Mouse (Mus musculus): ENCODE measurements at regions not wholly inside any gene's neighbourhood (a gene's known extent, or its start where the extent isn't known, plus 50 kb on each side); places are given as distances from the start of the nearest gene placed in this dataset.

- H3K36me3 ChIP-seq (ENCODE audit: control insufficient read depth, insufficient read depth), result no peaks in the 10 kb centered on the region
- H3K9ac ChIP-seq (ENCODE audit: low read depth, low read length), result no peak overlapping the region
- WGBS (ENCODE audit: insufficient replicate concordance), result 32% methylated on average over 4 of the region's 4 CpGs
- no peak overlapping the region for H3K27ac ChIP-seq (ENCODE audit: low read length)
- no peak for ATAC-seq (ENCODE audit: low read depth)
- H3K4me2 ChIP-seq (ENCODE audit: low read depth, low read length), result no peak overlapping the region
- no peaks in the 10 kb centered on the region for H3K27me3 ChIP-seq (ENCODE audit: control insufficient read depth, insufficient read depth, low read depth, low read length)
- H3K4me3 ChIP-seq (ENCODE audit: low read depth, low read length), result no peak overlapping the region
- no peaks in the 10 kb centered on the region; the same call in 1 of the 2 replicates for H3K4me1 ChIP-seq (ENCODE audit: control insufficient read depth, low read depth, low read length)
- H3K9me3 ChIP-seq (replicated peaks; ENCODE audit: control insufficient read depth, low read length), result no peaks in the 10 kb centered on the region
Observed at GRCm38 (mm10) chr14:100415099-100415498, 130.6 kb upstream of the Klf12 start.

DNA sequence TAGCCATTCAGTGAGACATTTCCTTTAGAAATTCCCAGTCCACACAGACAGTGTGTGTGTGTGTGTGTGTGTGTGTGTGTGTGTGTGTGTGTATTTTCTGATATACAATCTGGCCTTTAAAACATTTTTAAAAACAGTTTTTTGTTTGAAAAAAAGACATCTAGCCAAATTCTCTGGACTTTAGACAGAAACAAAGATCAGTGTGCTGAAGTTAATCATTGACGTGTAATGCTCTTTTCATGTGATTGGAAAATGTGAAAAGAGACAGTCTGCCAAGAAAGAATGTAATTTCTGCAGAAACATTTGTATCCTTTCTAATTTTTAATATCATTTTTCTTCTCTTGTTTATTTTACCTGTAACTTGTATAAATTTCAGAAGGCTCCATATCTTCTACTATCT is 127.7 kb upstream of the Klf12 start:
- no peak for ATAC-seq (ENCODE audit: low read depth)
- Histone ChIP-seq H3K4me1 (ENCODE audit: control insufficient read depth, low read depth, low read length) (no peaks in the 10 kb centered on the region; the same call in 1 of the 2 replicates), H3K9ac (ENCODE audit: low read depth, low read length) (no peak overlapping the region), H3K4me2 (ENCODE audit: low read depth, low read length) (no peak overlapping the region), H3K9me3 (replicated peaks; ENCODE audit: control insufficient read depth, low read length) (no peaks in the 10 kb centered on the region), H3K4me3 (ENCODE audit: low read depth, low read length) (no peak overlapping the region), H3K36me3 (ENCODE audit: control insufficient read depth, insufficient read depth) (no peaks in the 10 kb centered on the region), H3K27ac (ENCODE audit: low read length) (no peak overlapping the region), H3K27me3 (ENCODE audit: control insufficient read depth, insufficient read depth, low read depth, low read length) (no peaks in the 10 kb centered on the region)
- 54% methylated on average over 1 of the region's 1 CpGs for WGBS (ENCODE audit: insufficient replicate concordance)

DNA sequence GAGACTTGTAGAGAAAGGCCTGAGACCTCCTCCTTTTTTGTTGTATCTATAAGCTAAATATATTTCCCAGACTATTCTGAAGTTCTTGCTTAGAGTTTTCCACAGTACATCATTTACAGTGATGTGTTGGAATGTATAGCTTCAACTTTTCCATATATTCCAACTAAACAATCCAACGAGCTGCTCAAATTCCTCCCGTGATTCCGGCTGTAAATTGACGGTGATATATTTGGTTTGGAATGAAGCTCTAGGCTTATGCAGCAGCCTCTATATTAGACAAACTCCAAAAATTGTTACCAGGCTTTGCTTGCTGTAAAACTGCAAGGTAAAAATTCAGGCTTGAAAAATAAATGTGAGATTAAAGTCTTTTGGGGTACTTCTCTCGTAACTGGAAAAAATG is 112.7 kb upstream of the Klf12 start:
- no peak overlapping the region for H3K27ac ChIP-seq (ENCODE audit: low read length)
- no peaks in the 10 kb centered on the region for H3K36me3 ChIP-seq (ENCODE audit: control insufficient read depth, insufficient read depth)
- H3K27me3 ChIP-seq (ENCODE audit: control insufficient read depth, insufficient read depth, low read depth, low read length), result no peaks in the 10 kb centered on the region
- no peaks in the 10 kb centered on the region for H3K4me1 ChIP-seq (ENCODE audit: control insufficient read depth, low read depth, low read length)
- no peak overlapping the region for H3K4me2 ChIP-seq (ENCODE audit: low read depth, low read length)
- WGBS (ENCODE audit: insufficient replicate concordance), result 81% methylated on average over 5 of the region's 5 CpGs
- no peak overlapping the region for H3K9ac ChIP-seq (ENCODE audit: low read depth, low read length)
- no peak overlapping the region for H3K4me3 ChIP-seq (ENCODE audit: low read depth, low read length)
- ATAC-seq (ENCODE audit: low read depth), result no peak
- no peaks in the 10 kb centered on the region for H3K9me3 ChIP-seq (replicated peaks; ENCODE audit: control insufficient read depth, low read length)

DNA sequence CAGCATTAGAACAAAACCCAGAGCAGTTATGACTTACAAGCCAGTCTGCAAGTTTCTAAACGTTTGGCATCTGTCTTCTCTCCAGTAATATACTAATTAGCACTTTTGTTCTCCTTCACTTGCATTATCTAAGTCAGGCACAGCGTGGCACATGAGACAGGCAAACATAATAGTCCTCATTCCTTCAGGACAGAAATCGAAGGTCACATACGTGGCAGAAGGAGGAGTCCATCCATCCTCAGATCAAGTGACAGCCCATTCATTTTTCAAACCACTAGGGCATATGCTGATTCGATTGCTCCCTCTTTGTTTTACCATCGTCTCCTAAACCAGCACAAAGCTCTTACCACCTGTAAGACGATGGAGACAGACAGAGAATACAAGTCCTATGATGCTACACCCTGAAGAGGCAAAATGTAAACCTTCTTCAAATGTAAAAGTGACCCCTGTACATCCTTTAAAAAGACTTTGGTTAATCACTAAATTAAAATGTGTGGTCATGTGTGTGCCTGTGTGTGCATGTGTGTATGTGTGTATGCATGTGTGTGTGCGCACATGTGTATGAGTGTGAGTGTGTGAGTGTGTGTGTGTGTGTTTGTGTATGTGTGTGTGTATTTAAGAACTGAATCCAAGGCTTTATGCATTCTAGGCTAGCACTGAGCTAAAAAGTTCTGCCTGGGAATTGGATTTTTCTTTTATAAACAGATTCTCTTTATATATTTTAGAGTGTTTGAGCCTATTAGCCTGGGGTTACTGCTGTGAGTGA is 90.9 kb upstream of the Klf12 start:
- no peaks in the 10 kb centered on the region for H3K4me1 ChIP-seq (ENCODE audit: control insufficient read depth, low read depth, low read length)
- H3K9me3 ChIP-seq (replicated peaks; ENCODE audit: control insufficient read depth, low read length), result no peaks in the 10 kb centered on the region
- H3K27me3 ChIP-seq (ENCODE audit: control insufficient read depth, insufficient read depth, low read depth, low read length), result no peaks in the 10 kb centered on the region
- 55% methylated on average over 8 of the region's 8 CpGs for WGBS (ENCODE audit: insufficient replicate concordance)
- H3K9ac ChIP-seq (ENCODE audit: low read depth, low read length), result no peak overlapping the region
- H3K4me3 ChIP-seq (ENCODE audit: low read depth, low read length), result no peak overlapping the region
- H3K4me2 ChIP-seq (ENCODE audit: low read depth, low read length), result no peak overlapping the region
- H3K27ac ChIP-seq (ENCODE audit: low read length), result no peak overlapping the region
- H3K36me3 ChIP-seq (ENCODE audit: control insufficient read depth, insufficient read depth), result no peaks in the 10 kb centered on the region
- no peak for ATAC-seq (ENCODE audit: low read depth)

- no peak for ATAC-seq (ENCODE audit: low read depth)
- no peaks in the 10 kb centered on the region for H3K4me1 ChIP-seq (ENCODE audit: control insufficient read depth, low read depth, low read length)
- 71% methylated on average over 18 of the region's 18 CpGs for WGBS (ENCODE audit: insufficient replicate concordance)
Observed at GRCm38 (mm10) chr14:100374494-100375217, 90.2 kb upstream of the Klf12 start.

GRCm38 (mm10) chr14:100366234-100366864 is 81.9 kb upstream of the Klf12 start:
- H3K9me3 ChIP-seq (replicated peaks; ENCODE audit: control insufficient read depth, low read length), result no peaks in the 10 kb centered on the region
- H3K4me3 ChIP-seq (ENCODE audit: low read depth, low read length), result no peak overlapping the region
- H3K27me3 ChIP-seq (ENCODE audit: control insufficient read depth, insufficient read depth, low read depth, low read length), result no peaks in the 10 kb centered on the region
- H3K4me2 ChIP-seq (ENCODE audit: low read depth, low read length), result no peak overlapping the region
- no peak overlapping the region for H3K27ac ChIP-seq (ENCODE audit: low read length)
- no peak overlapping the region for H3K9ac ChIP-seq (ENCODE audit: low read depth, low read length)
- 64% methylated on average over 5 of the region's 5 CpGs for WGBS (ENCODE audit: insufficient replicate concordance)
- no peaks in the 10 kb centered on the region for H3K4me1 ChIP-seq (ENCODE audit: control insufficient read depth, low read depth, low read length)
- H3K36me3 ChIP-seq (ENCODE audit: control insufficient read depth, insufficient read depth), result no peaks in the 10 kb centered on the region
- no peak for ATAC-seq (ENCODE audit: low read depth)

More at GRCm38 (mm10) chr14:100374494-100375217, 90.2 kb upstream of the Klf12 start:
- no peak overlapping the region for H3K4me2 ChIP-seq (ENCODE audit: low read depth, low read length)
- no peak overlapping the region for H3K27ac ChIP-seq (ENCODE audit: low read length)
- no peak overlapping the region for H3K4me3 ChIP-seq (ENCODE audit: low read depth, low read length)
- no peaks in the 10 kb centered on the region for H3K36me3 ChIP-seq (ENCODE audit: control insufficient read depth, insufficient read depth)
- no peaks in the 10 kb centered on the region for H3K27me3 ChIP-seq (ENCODE audit: control insufficient read depth, insufficient read depth, low read depth, low read length)
- no peaks in the 10 kb centered on the region for H3K9me3 ChIP-seq (replicated peaks; ENCODE audit: control insufficient read depth, low read length)
- H3K9ac ChIP-seq (ENCODE audit: low read depth, low read length), result no peak overlapping the region

GRCm38 (mm10) chr14:100362786-100363185 is 78.3 kb upstream of the Klf12 start:
- Histone ChIP-seq H3K9me3 (replicated peaks; ENCODE audit: control insufficient read depth, low read length) (no peaks in the 10 kb centered on the region), H3K36me3 (ENCODE audit: control insufficient read depth, insufficient read depth) (no peaks in the 10 kb centered on the region), H3K4me3 (ENCODE audit: low read depth, low read length) (no peak overlapping the region), H3K4me2 (ENCODE audit: low read depth, low read length) (no peak overlapping the region), H3K27me3 (ENCODE audit: control insufficient read depth, insufficient read depth, low read depth, low read length) (no peaks in the 10 kb centered on the region), H3K27ac (ENCODE audit: low read length) (no peak overlapping the region), H3K9ac (ENCODE audit: low read depth, low read length) (no peak overlapping the region), H3K4me1 (ENCODE audit: control insufficient read depth, low read depth, low read length) (no peaks in the 10 kb centered on the region)
- 58% methylated on average over 3 of the region's 3 CpGs for WGBS (ENCODE audit: insufficient replicate concordance)
- no peak for ATAC-seq (ENCODE audit: low read depth)

- Histone ChIP-seq H3K4me2 (ENCODE audit: low read depth, low read length) (no peak overlapping the region), H3K4me3 (ENCODE audit: low read depth, low read length) (no peak overlapping the region), H3K27me3 (ENCODE audit: control insufficient read depth, insufficient read depth, low read depth, low read length) (no peaks in the 10 kb centered on the region), H3K4me1 (ENCODE audit: control insufficient read depth, low read depth, low read length) (no peaks in the 10 kb centered on the region), H3K9me3 (replicated peaks; ENCODE audit: control insufficient read depth, low read length) (no peaks in the 10 kb centered on the region), H3K9ac (ENCODE audit: low read depth, low read length) (no peak overlapping the region), H3K36me3 (ENCODE audit: control insufficient read depth, insufficient read depth) (no peaks in the 10 kb centered on the region), H3K27ac (ENCODE audit: low read length) (no peak overlapping the region)
- ATAC-seq (ENCODE audit: low read depth), result no peak
- WGBS (ENCODE audit: insufficient replicate concordance), result no CpG with 5 or more reads among the region's 1 CpGs
Observed at GRCm38 (mm10) chr14:100361346-100362029, 77.0 kb upstream of the Klf12 start.
